Mouse (Mus musculus): Measurements from ENCODE around the gene Ttc25.
A peak's percentile ranks its signal among the peaks of the same experiment; 100 is the strongest.

Gene Ttc25

GRCm38 (mm10) chr11:100544832-100545745 lies at the start of gene Ttc25:
Gene Ttc25 (plus strand): TSS chr11:100545607.
- peak; percentile 48 for DNase-seq (ENCODE audit: low spot score)

- no peak for DNase-seq (ENCODE audit: low spot score)
These were observed 45.2 kb upstream of the Ttc25 start for GRCm38 (mm10) chr11:100500241-100500640.

- DNase-seq (ENCODE audit: low spot score) = no peak
These were observed 44.8 kb upstream of the Ttc25 start for GRCm38 (mm10) chr11:100500651-100501050.

GRCm38 (mm10) chr11:100501321-100501720 lies 44.1 kb upstream of the Ttc25 start:
- DNase-seq (ENCODE audit: low spot score) = no peak

- DNase-seq (ENCODE audit: low spot score) = no peak
These were observed 40.3 kb upstream of the Ttc25 start for GRCm38 (mm10) chr11:100504990-100505660.

GRCm38 (mm10) chr11:100505997-100506396 lies 39.4 kb upstream of the Ttc25 start:
- no peak for DNase-seq (ENCODE audit: low spot score)

GRCm38 (mm10) chr11:100510556-100510955 lies 34.9 kb upstream of the Ttc25 start:
- no peak for DNase-seq (ENCODE audit: low spot score)

- DNase-seq (ENCODE audit: low spot score) = no peak
These were observed 33.0 kb upstream of the Ttc25 start for GRCm38 (mm10) chr11:100512384-100512783.

- no peak for DNase-seq (ENCODE audit: low spot score)
These were observed 31.7 kb upstream of the Ttc25 start for GRCm38 (mm10) chr11:100513716-100514115.

- DNase-seq (ENCODE audit: low spot score) = no peak
These were observed 30.3 kb upstream of the Ttc25 start for GRCm38 (mm10) chr11:100515061-100515460.

GRCm38 (mm10) chr11:100515789-100516188 lies 29.6 kb upstream of the Ttc25 start:
- DNase-seq (ENCODE audit: low spot score) = no peak

- DNase-seq (ENCODE audit: low spot score) = no peak
These were observed 29.1 kb upstream of the Ttc25 start for GRCm38 (mm10) chr11:100516291-100516690.

- DNase-seq (ENCODE audit: low spot score) = no peak
These were observed 27.2 kb upstream of the Ttc25 start for GRCm38 (mm10) chr11:100518188-100518591.

GRCm38 (mm10) chr11:100519188-100519587 lies 26.2 kb upstream of the Ttc25 start:
- no peak for DNase-seq (ENCODE audit: low spot score)

GRCm38 (mm10) chr11:100520838-100521237 lies 24.6 kb upstream of the Ttc25 start:
- DNase-seq (ENCODE audit: low spot score) = no peak

GRCm38 (mm10) chr11:100524358-100524757 lies 21.0 kb upstream of the Ttc25 start:
- no peak for DNase-seq (ENCODE audit: low spot score)

GRCm38 (mm10) chr11:100524987-100525630 lies 20.3 kb upstream of the Ttc25 start:
- no peak for DNase-seq (ENCODE audit: low spot score)

GRCm38 (mm10) chr11:100526052-100526816 lies 19.2 kb upstream of the Ttc25 start:
- DNase-seq (ENCODE audit: low spot score) = no peak

GRCm38 (mm10) chr11:100527066-100527457 lies 18.3 kb upstream of the Ttc25 start:
- no peak for DNase-seq (ENCODE audit: low spot score)

GRCm38 (mm10) chr11:100527458-100528374 lies 17.7 kb upstream of the Ttc25 start, which contains the start of gene Acly:
Gene Acly (minus strand): TSS chr11:100528000.
- peak; percentile 92 for DNase-seq (ENCODE audit: low spot score)
